Mouse (Mus musculus): ENCODE results near the gene Rnf222. TPM values are rescaled to one million over a fixed set of nuclear protein-coding genes. Genes with fewer than 3 reads are reported as not detected.

The Rnf222 gene
- total and polyA plus RNA-seq, 3 experiments, result not detected

- Histone ChIP-seq H3K4me3 (replicated peaks in 1 of 3; ENCODE audit: low read depth in 2 of 3, low read length in 2 of 3, poor library complexity in 1 of 3) (peak overlapping the region; percentile 92 to 97 (median 92)), H3K79me2 (replicated peaks; ENCODE audit: control insufficient read depth, extremely low read depth, insufficient read depth, poor library complexity, severe bottlenecking) (peaks cover 46% of the 10 kb centered on the region), H3K36me3 (replicated peaks in 1 of 2; ENCODE audit: control insufficient read depth in 1 of 2, insufficient read depth in 1 of 2, low read length in 1 of 2) (peaks cover 0 to 20% of the 10 kb centered on the region in 2 experiments), H3K4me1 (ENCODE audit: control insufficient read depth in 1 of 2, insufficient read depth in 2 of 2) (peaks cover 2 to 35% of the 10 kb centered on the region in 2 experiments; a peak in 2 of 4 replicates), H3K9ac (ENCODE audit: insufficient read depth, low read depth) (peak overlapping the region; percentile 95), H3K27me3 (replicated peaks) (no peaks in the 10 kb centered on the region), H3K9me3 (replicated peaks; ENCODE audit: low read length) (no peaks in the 10 kb centered on the region), H3K27ac (ENCODE audit: insufficient read depth, low read depth) (peak overlapping the region; percentile 63; the same call in 1 of the 2 replicates), H3K4me2 (ENCODE audit: insufficient read depth, low read depth, poor library complexity, severe bottlenecking) (peak overlapping the region; percentile 98)
- in situ Hi-C loops (cut with MboI; ENCODE audit: low pct_ligation_motif_present, low pct_unique_long_range_greater_than_20kb, low sequenced_read_pairs), result no loop called here
- DNase-seq (ENCODE audit: extremely low read depth), result no peak
- dilution Hi-C loops (cut with MboI; ENCODE audit: extremely low pct_ligation_motif_present, extremely low pct_unique_long_range_greater_than_20kb, low sequenced_read_pairs), result no loop called here
- no peak for TF ChIP-seq TCF12 (IDR thresholded peaks at IDR 0.05; ENCODE audit: low read depth, low read length)
- peak; percentile 90 for TF ChIP-seq BHLHE40 (IDR thresholded peaks at IDR 0.05; ENCODE audit: low read depth, low read length)
- TF ChIP-seq ZNF384 (IDR thresholded peaks at IDR 0.05; ENCODE audit: low read depth, low read length), result peak; percentile 40; the same call in 1 of the 2 replicates
- TF ChIP-seq ELF1 (IDR thresholded peaks at IDR 0.05; ENCODE audit: low read depth, low read length), result no peak
- TF ChIP-seq MYC (IDR thresholded peaks at IDR 0.05; ENCODE audit: low read depth, low read length), result no peak
- TF ChIP-seq EP300 (IDR thresholded peaks at IDR 0.05; ENCODE audit: low read length), result 0 out of 2 replicates have a peak, but pooled peaks have one; percentile 6
Measured at GRCm38 (mm10) chr11:68851644-68852485, 36.5 kb upstream of the Rnf222 start.

- Histone ChIP-seq H3K4me2 (ENCODE audit: insufficient read depth, low read depth, poor library complexity, severe bottlenecking) (peak overlapping the region; percentile 98), H3K4me3 (replicated peaks in 1 of 3; ENCODE audit: low read depth in 2 of 3, low read length in 2 of 3, poor library complexity in 1 of 3) (peak overlapping the region; percentile 92 to 97 (median 92)), H3K9ac (ENCODE audit: insufficient read depth, low read depth) (peak overlapping the region; percentile 95), H3K27me3 (replicated peaks) (no peaks in the 10 kb centered on the region), H3K36me3 (replicated peaks in 1 of 2; ENCODE audit: control insufficient read depth in 1 of 2, insufficient read depth in 1 of 2, low read length in 1 of 2) (peaks cover 0 to 17% of the 10 kb centered on the region in 2 experiments), H3K9me3 (replicated peaks; ENCODE audit: low read length) (no peaks in the 10 kb centered on the region), H3K27ac (ENCODE audit: insufficient read depth, low read depth) (peak overlapping the region; percentile 63), H3K4me1 (ENCODE audit: control insufficient read depth in 1 of 2, insufficient read depth in 2 of 2) (peaks cover 2 to 34% of the 10 kb centered on the region in 2 experiments; a peak in 2 of 4 replicates), H3K79me2 (replicated peaks; ENCODE audit: control insufficient read depth, extremely low read depth, insufficient read depth, poor library complexity, severe bottlenecking) (peaks cover 42% of the 10 kb centered on the region)
- DNase-seq (ENCODE audit: extremely low read depth), result peak; percentile 34
- in situ Hi-C loops (cut with MboI; ENCODE audit: low pct_ligation_motif_present, low pct_unique_long_range_greater_than_20kb, low sequenced_read_pairs) (no loop called here), dilution Hi-C loops (cut with MboI; ENCODE audit: extremely low pct_ligation_motif_present, extremely low pct_unique_long_range_greater_than_20kb, low sequenced_read_pairs) (no loop called here)
- TF ChIP-seq IRF4 (IDR thresholded peaks at IDR 0.05; ENCODE audit: low read depth, low read length) (peak; percentile 8; the same call in 1 of the 2 replicates), SMC3 (IDR thresholded peaks at IDR 0.05; ENCODE audit: low read depth, low read length) (no peak), BHLHE40 (IDR thresholded peaks at IDR 0.05; ENCODE audit: low read depth, low read length) (no peak), MAZ (IDR thresholded peaks at IDR 0.05; ENCODE audit: low read depth, low read length) (0 out of 2 replicates have a peak, but pooled peaks have one; percentile 6), MAFK (IDR thresholded peaks at IDR 0.05; ENCODE audit: insufficient replicate concordance, low read length) (no peak), CHD1 (IDR thresholded peaks at IDR 0.05; ENCODE audit: low read depth, low read length) (no peak), ELF1 (IDR thresholded peaks at IDR 0.05; ENCODE audit: low read depth, low read length) (no peak), NRF1 (IDR thresholded peaks at IDR 0.05; ENCODE audit: low read depth, low read length) (no peak), MAX (IDR thresholded peaks at IDR 0.05; ENCODE audit: low read length) (no peak), HCFC1 (IDR thresholded peaks at IDR 0.05; ENCODE audit: low read depth, low read length) (no peak), EP300 (IDR thresholded peaks at IDR 0.05; ENCODE audit: low read length) (peak; percentile 7; the same call in 1 of the 2 replicates), POLR2AphosphoS2 (IDR thresholded peaks at IDR 0.05; ENCODE audit: low read depth, low read length) (no peak), CHD2 (IDR thresholded peaks at IDR 0.05; ENCODE audit: low read length) (peak; percentile 35; the same call in 1 of the 2 replicates), RCOR1 (conservative IDR thresholded peaks at IDR 0.05; ENCODE audit: low read depth, low read length) (0 out of 2 replicates have a peak, but pooled peaks have one; percentile 13), MXI1 (IDR thresholded peaks at IDR 0.05; ENCODE audit: low read depth, low read length) (no peak; the same call in 1 of the 2 replicates), KAT2A (IDR thresholded peaks at IDR 0.05; ENCODE audit: insufficient replicate concordance, low read length) (no peak), JUND (conservative IDR thresholded peaks at IDR 0.05; ENCODE audit: low read depth, low read length) (no peak), ZKSCAN1 (IDR thresholded peaks at IDR 0.05; ENCODE audit: borderline replicate concordance, low read depth, low read length) (no peak), SIN3A (IDR thresholded peaks at IDR 0.05; ENCODE audit: low read length) (no peak; the same call in 1 of the 2 replicates), JUN (IDR thresholded peaks at IDR 0.05; ENCODE audit: insufficient read depth, low read depth, low read length) (no peak)
Measured at GRCm38 (mm10) chr11:68852486-68852901, 35.9 kb upstream of the Rnf222 start.
